Mouse (Mus musculus) erythroblast, adult 5-6 weeks (primary cell): ENCODE results near the gene Ctnna3. TPM values are rescaled to one million over a fixed set of nuclear protein-coding genes. Genes with fewer than 3 reads are reported as not detected.
"Not testable (repeated sequence)": the region's sequence is repeated elsewhere in the genome, so short reads cannot be mapped to it uniquely, and the experiment has no call there.

Source experiments
- ATAC-seq: replicated peaks from 2 replicates; pipeline ENCODE4 v1.8.0; 2016; ENCODE audit warnings: moderate number of reproducible peaks, mild to moderate bottlenecking, moderate TSS enrichment, inconsistent platforms; ENCODE audit not compliant: poor library complexity, low FRiP score, severe bottlenecking
- total RNA-seq, 2 experiments: library from RNA; stranded (forward) in 1 of 2; stranded (reverse) in 1 of 2; fragments of 150-400 nt in 1 of 2; fragments of 200-764, 138-1000 nt in 1 of 2; gene quantifications; 2 replicates each; pipeline versions ENCODE4 v1.2.3 to v1.2.4; 2015 to 2017; ENCODE audit warnings: low replicate concordance in 2 of 2

The Ctnna3 gene
- total RNA-seq, 2 experiments from 2014 or later: not detected

DNA sequence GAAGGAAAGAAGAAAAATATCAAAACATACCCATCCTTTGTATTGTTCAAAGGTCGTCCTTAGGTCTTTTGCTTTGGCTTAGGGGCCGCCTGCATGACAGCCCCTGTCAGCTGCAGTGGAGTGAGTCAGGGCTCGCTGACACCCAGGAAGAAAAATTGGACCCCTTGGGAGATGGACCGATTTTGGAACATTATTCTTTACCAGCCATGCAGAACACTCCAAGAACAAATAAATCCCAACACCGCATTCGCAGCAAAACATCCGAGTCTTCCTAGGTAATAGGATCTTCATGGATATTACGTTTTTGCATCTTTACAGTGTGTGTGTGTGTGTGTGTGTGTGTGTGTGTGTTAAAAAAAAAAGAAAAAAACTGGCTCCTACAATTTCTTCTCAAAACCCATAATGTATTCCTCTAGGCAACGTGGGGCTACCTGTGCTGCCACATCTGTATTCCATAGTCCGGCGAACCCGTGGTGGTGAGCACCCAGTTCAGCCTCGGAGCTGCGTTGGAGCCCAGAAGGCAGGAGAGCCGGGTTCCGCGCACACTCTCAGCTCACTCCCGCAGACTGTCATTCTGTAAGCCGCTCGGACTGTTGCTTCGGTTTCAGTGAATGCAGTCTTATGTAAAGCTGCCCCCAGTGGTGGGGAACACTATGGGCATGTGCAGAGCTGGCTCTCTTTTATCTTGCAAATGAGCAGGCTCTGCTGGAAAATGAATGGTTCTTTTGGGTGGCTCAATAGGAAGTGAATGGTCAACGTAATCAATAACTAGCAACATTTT is 660.0 kb downstream of the Ctnna3 start, which contains the start of gene Lrrtm3:
Gene Lrrtm3, minus strand, starts transcription at position 598 of the 781 bp plus-strand sequence.
- no peak for ATAC-seq

DNA sequence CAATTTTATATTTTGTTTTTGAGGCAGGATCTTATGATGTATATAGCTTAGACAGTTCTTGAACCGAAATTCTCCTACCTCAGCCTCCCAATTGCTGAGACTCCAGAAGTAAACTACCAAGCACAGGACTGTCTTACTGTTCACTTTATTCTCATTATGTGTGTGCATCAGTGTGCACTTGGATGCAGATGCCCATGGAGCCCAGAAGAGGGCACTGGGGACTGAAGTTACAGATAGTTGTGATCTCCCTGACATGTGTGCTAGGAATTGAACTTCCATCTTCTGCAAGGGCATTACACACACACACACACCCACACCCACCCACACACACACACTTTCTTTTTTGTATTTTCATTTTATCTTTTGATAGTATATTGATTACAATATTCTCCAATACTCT is 666.6 kb downstream of the Ctnna3 start:
- no peak for ATAC-seq

DNA sequence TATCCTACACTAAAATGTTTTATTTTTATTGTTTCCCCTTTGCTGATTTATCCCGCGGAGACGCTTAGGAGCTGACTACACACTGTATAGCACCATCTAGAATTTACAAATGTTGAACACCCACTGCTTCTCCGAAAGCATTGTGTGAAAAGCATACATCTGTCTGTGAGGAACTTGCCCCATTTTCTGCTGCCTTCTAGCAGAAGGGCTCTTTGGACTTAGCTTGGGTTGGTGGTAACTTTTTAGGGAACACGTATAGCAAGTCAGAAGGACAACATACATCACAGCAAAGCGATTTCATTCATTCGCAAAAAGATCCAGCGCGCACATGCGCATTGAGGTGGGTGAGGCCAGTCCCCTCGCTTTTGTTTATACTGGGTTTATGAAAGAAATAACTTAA is 685.3 kb downstream of the Ctnna3 start:
- ATAC-seq: no peak

DNA sequence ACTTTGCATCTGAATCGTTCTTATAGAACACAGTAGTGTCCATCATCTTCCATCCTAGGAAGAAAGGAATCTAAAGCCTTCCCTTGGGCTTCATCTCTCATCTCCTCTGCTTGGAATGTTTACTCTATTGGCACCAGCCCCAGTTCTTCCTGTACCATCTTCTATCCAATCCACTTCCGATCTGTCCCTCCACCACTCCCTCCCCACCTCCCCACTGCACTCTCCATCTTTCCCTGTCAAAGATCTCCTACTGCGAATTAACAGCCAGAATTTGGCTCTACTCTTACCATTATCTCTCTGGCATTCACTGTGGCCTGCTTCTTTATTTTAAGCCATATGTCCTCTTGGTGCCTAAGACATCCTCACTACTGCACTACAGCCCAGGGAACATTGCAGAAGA is 688.9 kb downstream of the Ctnna3 start:
- no peak for ATAC-seq

DNA sequence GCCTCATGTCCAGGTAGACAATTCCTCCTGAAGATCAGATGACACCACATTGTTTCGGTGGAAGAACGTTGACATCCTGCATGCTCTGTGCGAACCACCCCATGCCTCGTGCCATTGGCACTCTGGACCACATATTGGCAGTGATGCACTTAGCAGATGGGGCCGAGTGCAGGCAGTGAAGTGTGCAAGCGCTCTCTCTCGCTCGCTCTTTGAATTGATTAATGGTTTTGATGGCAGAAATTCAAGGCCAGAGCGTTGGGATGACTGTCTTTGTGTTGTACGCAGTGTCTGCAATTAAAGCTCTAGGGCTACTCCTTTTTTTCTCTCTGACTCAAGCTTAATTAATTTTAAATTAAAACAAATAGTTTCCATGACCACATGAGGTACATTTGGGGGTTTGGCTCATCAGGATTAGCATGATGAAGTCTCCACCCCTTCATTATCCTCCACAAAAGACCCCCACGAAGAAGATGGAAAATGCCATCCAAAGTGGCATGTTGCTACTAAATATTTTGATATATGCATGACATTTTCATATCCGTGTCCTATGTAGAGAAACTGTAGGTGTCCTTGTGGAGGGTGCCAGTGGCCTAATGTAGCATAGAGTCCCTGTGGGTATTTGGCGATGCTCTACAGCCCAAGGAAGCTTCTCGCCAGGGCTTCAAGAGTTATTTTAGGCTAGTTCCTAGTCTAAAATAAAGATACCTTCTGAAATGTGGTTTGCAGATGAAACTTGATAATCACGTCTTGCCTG is 700.7 kb downstream of the Ctnna3 start:
- no peak for ATAC-seq

DNA sequence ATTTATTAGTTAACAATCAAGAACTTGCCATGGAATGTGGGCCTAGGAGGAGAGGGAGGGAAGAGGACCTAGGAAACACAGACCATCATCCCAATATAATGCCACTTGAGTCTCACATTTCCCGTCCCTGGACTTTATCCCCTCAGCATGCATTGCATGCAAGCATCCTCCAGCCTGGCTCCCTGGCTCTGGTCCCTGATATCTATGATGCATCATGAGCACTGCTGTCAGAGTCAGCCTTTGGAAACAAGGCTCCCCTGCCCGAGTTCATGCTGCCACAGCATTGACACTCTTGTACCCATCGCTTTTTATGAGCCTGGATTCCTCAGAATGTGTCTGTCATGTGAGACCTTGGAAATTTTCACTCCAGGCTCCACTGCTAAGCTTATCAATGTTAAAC is 703.6 kb downstream of the Ctnna3 start:
- no peak for ATAC-seq

DNA sequence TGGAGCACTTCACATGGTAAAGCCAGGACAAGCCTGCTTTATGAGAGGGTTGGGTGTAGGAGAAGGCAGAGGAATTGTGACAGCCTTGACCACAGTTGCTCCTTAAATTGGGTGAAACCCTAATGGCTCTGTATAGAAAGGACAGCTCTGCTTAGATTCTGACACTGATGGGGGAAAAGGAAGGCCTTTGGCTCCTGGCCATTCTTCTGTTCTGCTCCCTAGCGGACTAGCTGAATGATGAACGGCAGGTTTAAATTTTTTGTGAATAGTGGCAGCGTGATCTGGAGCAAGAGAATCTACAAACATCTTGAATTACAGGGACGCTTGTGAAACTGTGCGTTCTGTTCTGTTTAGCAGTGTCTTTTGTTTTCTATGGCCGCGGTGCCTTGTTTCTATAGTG is 705.6 kb downstream of the Ctnna3 start:
- no peak for ATAC-seq

DNA sequence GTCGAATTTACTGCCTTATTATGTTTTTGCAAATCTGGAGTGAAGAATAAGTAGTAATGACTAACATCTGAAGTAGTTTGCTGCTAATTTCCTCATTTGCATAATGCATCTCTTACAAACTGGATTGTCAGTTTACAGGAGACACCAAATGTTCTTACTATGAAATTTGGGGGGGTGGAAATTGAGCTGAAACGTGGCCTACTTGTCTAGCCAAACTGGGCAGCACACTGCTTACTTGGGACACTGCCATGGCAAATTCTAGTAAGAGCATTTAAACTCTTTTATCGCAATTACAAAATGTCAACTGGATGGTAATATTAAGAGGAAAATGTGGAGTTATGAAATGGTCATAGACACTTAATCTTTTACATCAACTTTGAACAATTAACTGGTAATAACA is 716.6 kb downstream of the Ctnna3 start:
- no peak for ATAC-seq

DNA sequence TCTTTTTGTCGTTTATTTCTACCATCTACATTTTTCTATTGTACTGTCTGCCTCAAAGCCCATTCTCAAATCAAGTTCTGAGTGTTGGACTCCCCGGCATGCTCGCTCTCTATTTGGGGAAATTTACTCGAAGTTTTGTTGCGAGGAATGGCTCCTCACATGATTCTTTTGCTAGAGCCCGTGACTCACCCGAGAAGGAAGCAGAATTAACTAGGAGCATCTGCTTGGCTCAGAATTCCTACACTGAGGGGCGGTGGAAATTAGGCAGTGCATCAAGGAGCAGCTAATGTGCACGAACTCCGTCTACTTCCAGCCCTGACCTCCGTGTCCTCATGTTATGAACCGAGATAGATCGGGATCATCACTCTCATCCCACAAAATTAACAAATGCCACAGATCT is 751.8 kb downstream of the Ctnna3 start:
- ATAC-seq: no peak

DNA sequence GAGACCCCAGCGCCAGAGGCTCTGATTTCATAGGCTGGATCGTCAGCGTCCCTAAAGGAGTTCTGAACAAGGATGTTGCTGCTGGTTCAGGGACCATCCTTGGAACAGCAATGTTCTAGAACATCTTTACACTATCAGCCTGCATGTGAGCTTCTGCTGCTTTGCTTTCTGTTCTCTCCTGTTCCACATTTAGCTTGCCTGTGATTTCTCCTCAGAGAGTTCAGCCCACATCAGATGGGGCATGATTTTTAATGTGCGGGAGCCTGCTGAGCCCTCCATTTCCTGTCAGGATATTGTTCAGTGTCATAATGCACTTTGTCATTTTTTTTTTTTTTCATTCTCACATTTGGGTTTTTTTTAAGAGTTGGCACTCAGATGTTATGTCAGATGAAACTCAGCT is 752.8 kb downstream of the Ctnna3 start:
- ATAC-seq: no peak

DNA sequence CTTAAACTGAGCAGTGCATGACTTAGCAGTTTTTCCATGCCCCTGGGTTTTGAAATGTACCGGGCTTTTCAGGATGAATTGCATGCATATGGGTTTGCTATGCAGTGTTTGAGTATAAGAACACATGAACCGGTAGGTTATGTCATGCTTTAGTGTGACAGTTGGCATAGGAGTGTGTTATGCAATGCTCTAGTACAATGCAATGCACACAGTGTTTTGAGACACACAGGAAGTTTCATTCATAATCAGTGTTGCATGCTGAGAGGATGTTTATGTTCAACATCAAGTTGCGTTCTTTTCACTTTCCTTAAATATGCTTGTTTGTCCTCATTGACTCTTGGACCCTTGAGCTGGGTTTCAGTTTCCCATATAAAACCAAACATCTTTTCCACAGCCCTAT is 758.1 kb downstream of the Ctnna3 start:
- no peak for ATAC-seq

DNA sequence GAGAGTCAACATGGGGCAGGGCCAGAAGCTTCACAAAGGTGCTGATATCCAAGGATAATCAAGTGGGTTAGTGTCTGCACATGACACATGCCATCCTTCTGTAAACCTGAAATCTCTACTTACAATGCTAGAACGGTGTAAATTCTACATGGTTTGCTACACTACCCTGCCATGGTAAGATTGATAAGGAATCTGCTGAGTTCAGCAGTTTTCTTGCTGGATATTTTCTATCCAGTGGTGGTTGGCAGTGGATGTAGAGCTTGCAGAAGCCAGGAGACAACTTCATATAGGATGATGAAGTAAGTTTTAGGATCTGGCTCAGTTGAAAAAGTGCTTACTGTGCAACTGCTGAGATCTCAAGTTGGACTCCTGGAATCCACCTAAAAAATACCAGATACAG is 767.7 kb downstream of the Ctnna3 start:
- ATAC-seq: no peak

DNA sequence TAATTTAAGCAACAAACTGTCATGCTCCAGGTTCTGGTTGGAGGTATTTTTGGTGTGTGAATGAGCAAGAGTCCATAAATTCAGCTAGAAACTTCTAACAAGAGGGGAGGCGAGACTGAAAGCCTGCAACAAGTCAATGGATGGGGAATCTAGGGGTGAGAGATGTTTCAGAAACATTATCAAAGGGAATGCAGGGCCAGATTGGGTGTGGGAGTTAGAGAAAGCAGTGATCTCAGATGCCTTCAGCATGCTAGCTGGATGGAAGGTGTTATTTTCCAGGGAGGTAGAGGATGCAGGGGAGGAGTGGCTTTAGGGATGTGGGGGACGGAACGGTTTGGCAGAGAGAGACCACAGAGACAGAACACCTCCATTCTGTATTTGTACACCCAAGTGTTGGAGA is 785.7 kb downstream of the Ctnna3 start:
- ATAC-seq: no peak

DNA sequence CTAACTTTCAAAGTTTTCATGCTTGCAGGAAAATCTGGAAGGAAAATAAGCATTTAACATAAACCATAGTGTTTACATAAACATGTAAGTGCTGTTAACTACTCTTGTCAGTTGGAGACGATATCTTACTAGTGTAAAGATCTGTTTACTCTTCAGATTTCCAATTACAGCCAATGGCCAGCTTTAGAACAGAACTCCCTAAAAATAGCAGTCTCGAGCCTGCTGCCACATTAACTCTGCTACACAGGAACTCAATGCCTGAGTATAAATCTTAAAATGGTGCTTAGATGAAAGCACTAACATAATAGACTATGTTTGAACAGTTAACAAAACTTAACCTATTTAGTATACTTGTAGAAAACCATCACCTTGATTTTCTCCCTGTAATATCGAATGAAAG is 793.1 kb downstream of the Ctnna3 start:
- ATAC-seq: no peak

DNA sequence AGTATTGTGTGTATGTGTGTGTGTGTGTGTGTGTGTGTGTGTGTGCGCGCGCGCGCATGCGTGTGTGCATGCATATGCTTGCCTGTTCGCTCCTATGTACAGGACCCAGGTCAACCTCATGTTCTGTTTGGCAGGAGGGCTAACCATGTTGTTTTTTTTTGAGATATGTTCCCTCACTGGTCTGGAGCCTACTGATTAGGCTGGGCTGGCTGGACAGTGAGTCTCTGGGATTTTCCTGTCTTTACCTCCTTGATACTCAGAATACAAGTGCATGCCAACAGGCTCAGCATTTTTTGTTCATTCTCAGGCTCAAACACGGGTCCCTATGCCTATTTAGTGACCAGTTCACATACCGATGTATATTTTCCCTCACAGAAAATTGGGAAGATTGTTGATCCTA is 794.1 kb downstream of the Ctnna3 start:
- no peak for ATAC-seq

DNA sequence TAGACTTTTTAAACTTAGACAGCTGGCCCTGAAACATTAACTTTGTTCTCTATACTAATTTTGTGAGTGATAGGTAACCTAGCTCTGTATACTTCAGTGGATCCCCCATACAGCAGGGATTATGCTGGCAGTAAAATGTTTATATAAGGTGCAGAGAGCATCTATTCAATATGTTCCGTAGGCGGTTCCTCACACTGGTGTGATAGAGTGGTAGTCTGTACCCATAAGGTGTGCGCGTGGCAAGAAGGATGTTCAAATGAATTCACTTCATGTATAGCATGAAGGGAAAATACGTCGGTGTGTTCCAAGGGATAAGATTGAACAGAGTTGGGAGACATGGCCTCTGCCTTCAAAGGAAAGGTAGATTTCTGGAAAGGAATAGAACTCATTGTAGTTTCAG is 794.5 kb downstream of the Ctnna3 start:
- no peak for ATAC-seq

DNA sequence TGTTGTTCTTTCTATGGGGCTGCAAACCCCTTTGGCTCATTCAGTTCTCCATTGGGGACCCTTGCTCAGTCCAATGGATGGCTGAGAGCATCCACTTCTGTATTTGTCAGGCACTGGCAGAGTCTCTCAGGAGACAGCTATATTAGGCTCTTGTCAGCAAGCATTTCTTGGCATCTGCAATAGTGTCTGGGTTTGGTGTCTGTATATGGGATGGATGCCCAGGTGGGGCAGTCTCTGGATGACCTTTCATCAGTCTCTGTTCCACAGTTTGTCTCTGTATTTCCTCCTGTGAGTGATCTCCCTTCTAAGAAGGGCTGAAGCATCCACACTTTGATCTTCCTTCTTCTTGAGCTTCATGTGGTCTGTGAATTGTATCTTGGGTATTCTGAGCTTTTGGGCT is 795.9 kb downstream of the Ctnna3 start:
- ATAC-seq: not testable (repeated sequence)

DNA sequence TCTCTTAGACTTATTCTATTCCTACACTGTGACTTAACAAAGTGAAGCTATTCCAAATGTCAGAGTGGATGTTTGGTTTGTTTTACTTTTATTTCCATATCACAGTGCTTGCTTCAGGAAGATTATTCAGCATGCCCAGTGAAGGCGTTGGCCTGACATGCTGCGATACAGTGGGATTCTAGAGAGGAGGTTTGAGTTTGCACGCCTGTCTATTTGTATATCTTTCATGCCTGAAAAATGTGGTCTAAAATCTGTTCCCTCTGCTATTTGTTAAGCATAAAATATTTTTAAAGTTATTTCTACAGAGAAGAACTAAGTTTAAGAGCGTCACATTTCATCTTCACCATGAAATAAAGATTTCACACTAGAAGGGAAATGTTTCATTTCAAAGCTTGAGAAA is 813.5 kb downstream of the Ctnna3 start:
- ATAC-seq: no peak

DNA sequence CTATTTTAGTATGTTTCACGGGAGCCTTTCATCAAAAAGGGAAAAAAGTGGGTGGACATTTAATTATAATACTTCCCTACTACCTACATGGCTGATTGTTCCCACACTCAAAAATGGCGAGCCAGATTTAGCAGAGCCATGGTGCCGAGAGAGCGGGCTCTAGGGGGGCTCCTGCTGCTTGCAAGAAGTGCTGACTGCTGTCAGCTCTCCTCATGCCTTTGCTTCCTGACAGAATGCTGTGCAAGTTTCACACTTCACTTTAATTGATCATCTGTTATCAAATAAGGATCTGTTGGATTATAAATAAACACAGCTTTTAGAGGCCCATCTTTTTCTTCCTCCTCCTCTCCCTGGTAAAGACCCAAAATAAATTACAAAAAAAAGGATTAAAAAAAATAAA is 838.3 kb downstream of the Ctnna3 start:
- no peak for ATAC-seq

DNA sequence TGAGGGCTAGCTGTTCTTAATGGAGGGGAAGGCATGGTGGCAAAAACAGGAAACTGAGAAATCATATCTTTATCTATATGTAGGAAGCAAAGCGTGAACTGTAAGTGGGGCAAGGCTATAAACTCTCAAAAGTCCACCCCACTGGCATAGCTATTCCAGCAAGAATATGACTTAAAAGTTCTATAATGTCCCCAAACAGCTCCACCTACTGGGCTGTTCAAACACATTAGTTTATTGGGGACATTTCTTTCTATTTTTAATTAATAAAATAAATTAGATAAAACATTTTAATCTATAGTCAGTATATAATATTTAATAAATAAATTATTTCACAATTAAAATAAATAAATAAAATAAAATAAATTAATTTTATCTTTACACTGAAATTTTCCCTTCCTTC is 845.2 kb downstream of the Ctnna3 start:
- ATAC-seq: no peak

DNA sequence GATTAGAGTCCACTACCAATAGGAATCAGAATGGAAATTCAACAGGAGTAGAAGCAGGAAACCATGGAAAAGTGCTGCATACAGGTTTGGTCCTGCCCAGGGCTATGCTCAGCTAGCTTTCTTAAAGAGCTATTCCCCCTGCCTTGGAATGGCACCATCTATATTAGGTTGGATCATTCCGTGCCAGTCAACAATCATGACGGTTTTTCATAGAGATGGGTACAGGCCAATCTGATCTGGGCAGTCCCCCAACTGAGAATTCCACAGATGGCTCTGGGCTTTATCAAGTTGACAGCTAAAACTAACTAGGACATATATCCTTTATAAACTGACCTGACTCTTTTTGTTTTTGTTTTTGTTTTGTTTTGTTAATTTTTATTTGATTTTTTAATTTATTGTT is 848.9 kb downstream of the Ctnna3 start:
- ATAC-seq: no peak
